Mouse (Mus musculus): ENCODE measurements around the gene Washc1.
"Not testable (repeated sequence)": the region's sequence is repeated elsewhere in the genome, so short reads cannot be mapped to it uniquely, and the experiment has no call there.

Gene Washc1

DNA sequence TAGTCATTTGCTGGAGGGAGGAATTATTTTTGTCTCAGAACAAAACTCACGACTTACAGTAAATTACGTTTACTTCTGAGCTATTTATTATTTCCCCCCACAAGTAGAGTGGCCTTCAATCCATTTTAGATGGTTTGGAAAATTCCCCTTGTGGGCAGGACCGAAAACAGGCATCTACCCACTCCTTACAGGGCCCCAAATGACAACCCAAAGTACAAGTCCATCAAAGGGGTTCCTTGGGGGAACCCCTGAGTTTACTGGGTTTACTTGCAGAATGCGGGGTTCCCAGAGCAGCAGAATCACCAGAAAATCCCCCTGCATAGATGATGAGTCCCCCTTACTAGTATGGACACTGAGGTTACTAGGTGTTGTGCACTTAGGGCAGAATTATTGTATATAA lies 821 bp downstream of the Washc1 start:
- DNase-seq (ENCODE audit: low spot score in 2 of 2): no peak

- no peak for DNase-seq (ENCODE audit: low spot score in 2 of 2)
These were observed 7.6 kb downstream of the Washc1 start for GRCm38 (mm10) chr17:66118991-66119390.

DNA sequence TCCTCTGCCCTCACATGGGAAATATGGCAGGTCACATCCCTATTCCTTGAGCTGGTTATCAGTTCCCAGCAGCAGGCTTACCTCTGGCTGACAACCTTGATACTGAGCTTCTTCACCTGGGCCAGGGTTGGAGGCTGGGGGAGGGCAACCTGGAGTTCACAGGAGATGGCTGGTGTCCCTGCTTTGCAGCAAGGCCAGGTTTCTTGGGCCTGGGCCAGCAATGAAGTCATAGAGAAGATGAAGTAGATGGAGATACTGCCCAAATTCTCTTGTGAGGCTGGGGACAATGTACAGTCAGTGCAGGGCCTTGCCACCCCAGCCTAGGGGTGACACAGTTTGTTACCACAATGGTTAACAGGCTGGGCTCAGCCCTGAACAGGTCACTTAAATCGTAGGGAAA lies 9.4 kb downstream of the Washc1 start:
- no peak for DNase-seq (ENCODE audit: low spot score in 2 of 2)

GRCm38 (mm10) chr17:66123066-66123815 lies 11.9 kb downstream of the Washc1 start, which contains the start of gene Ddx11:
Gene Ddx11 (plus strand): TSS chr17:66123520.
- peak; percentile 92 to 94 for DNase-seq (ENCODE audit: low spot score in 2 of 2)

DNA sequence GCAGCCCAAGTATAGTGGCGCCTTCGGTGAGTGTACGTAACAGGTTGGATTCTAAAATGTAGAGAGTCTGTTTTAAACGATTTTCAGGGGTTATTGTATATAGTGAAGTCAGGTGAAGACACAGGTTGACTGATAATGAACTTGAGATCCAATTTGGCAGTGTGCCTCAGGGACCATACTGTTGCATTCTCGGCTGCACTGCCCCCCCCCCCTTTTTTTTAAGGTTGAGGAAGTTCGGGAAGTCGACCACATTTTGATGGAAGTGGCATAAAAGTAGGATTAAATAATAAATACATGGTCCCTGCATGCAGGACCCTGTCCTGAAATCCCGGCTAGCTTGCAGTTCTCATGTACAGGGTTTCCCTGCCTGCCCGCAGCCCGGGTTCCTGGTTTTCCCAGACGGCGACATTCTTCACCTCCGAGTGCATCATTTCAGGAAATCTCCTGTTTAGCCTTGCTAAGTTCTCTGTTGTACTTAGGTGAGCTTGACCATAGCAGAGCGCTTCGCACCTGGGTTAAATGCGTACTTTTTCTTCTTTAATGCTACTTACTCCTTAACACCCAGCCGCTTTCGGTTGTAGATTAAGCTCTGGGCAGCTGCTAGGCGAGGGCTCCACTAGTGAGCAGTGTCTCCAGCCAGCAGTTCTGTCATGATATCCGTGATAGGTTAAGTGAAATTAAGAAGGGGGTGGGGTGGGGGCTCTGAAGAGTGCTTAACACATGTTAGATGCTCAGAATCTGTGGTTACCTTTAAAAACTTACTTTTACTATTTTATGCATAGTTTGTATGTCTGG lies 12.7 kb downstream of the Washc1 start:
- no peak for DNase-seq (ENCODE audit: low spot score in 2 of 2)

DNA sequence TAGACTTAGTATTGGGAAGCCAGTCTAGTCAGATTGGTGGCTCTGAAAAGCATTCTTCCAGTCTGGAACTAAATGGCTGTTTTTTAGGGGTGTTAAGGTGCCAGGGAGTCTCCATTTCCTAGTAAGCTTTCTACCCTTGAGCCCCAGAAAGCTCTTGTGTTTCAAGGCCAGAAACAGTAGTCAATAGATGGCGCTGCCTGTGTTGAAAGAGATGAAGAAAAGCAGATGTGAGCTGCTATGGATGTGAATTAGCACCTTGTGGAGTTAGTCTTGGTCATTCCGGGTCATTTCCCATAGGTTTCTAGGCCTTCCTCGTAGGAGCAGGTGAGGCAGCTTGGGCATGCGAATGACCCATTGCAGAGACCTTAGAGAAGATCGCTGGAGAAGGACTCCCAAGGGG lies 13.9 kb downstream of the Washc1 start:
- no peak for DNase-seq (ENCODE audit: low spot score in 2 of 2)

GRCm38 (mm10) chr17:66130371-66130770 lies 19.0 kb downstream of the Washc1 start:
- no peak for DNase-seq (ENCODE audit: low spot score in 2 of 2)

DNA sequence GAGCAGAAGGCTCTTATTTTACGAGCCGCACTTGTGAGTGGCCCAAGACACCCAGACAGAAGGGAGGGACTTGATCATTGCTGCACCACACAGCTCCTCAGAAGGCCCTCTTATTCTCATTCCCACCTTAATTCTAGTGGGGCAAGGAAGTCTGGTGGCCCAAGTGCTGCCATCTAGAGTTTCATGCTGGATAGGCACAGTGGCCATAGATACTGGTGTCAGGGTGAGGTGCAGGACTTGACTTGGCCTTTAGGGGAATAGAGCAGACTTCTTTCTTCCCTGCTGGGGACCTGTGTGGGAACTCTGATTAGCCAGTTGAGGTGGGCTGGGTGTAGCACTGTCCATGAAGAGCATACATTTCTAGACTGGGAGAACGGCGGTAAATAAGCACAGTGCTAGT lies 19.9 kb downstream of the Washc1 start:
- DNase-seq (ENCODE audit: low spot score in 2 of 2): no peak

- DNase-seq (ENCODE audit: low spot score in 2 of 2): not testable (repeated sequence)
These were observed 41.6 kb downstream of the Washc1 start for GRCm38 (mm10) chr17:66152706-66153662.

DNA sequence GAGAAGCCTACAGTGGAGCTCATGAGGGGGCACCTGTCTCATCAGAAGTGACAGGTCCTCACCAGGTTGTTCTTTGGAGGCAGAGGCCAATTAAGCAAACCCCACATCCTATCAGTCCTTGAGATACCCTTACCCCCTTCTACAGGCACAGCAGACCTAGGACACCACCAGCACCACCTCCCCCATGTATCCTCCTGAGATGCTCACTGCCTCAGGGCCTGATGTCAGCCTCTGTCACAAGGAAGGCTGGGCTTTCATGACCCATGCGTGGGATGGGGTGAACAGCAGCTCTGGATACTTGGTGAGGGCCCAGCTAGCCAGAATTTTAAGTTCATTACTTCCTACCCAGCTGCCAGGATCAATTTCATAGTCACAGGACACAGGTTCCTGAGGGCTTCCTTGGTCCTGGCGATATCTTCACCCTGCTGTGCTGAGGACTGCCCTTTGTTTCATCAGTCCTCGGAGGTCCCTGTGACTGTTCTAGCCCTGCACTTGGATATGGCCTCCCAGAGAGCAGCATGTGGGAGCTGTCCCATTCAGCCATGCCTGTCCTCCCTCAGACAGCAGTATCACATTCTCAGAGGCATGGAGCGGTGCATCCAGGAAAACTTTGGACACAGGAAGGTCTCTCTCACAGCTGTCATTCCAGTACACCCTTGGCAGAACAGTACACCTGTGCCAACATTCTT lies 42.5 kb downstream of the Washc1 start:
- DNase-seq (ENCODE audit: low spot score in 2 of 2): not testable (repeated sequence)

- no peak for DNase-seq (ENCODE audit: low spot score in 2 of 2)
These were observed 43.5 kb downstream of the Washc1 start for GRCm38 (mm10) chr17:66154876-66155275.

DNA sequence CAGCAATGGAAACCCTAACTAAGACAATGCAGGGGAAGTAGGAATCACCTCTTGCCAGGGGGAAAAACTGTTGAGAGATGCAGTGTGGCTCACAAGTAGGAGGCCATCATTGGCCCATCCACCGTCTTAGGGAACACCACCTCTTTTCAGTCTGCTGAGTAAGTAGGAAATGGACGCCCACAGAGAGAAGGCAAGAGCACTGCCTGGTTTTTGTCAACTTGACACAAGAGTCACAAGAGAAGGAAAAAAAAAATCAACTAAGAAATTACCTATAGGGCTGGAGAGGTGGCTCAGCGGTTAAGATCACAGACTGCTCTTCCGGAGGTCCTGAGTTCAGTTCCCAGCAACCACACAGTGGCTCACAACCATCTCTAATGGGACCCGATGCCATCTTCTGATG lies 46.9 kb downstream of the Washc1 start:
- DNase-seq (ENCODE audit: low spot score in 2 of 2): no peak

GRCm38 (mm10) chr17:66167141-66167540 lies 55.8 kb downstream of the Washc1 start:
- not testable (repeated sequence) for DNase-seq (ENCODE audit: low spot score in 2 of 2)
